Mouse (Mus musculus) stomach, embryonic 15.5 days (tissue): ENCODE data around the gene Enox1. TPM values are rescaled to one million over a fixed set of nuclear protein-coding genes. Genes with fewer than 3 reads are reported as not detected.
A peak's percentile ranks its signal among the peaks of the same experiment; 100 is the strongest.

Source experiments
- ATAC-seq: fragments of 200-750 bp; cut with Nextera tagmentation; 2 replicates; pipeline ENCODE4 v1.8.0; 2017; ENCODE audit warnings: low read depth, moderate number of reproducible peaks, moderate TSS enrichment; ENCODE audit not compliant: insufficient read depth, low FRiP score
- H3K27ac ChIP-seq: fragments of 300-500 bp; sonication (generic); 2 replicates; pipeline ENCODE4 v1.5.1; 2015; ENCODE audit warnings: mild to moderate bottlenecking, inconsistent platforms
- H3K27me3 ChIP-seq: fragments of 300-500 bp; sonication (generic); replicated peaks from 2 replicates; pipeline ENCODE4 v1.6.1; 2015; ENCODE audit warnings: inconsistent platforms
- H3K36me3 ChIP-seq: fragments of 300-500 bp; sonication (generic); 2 replicates; pipeline ENCODE4 v1.6.1; 2015; ENCODE audit warnings: inconsistent platforms
- H3K4me1 ChIP-seq: fragments of 300-500 bp; sonication (generic); 2 replicates; pipeline ENCODE4 v1.6.1; 2015; ENCODE audit warnings: inconsistent platforms
- H3K4me2 ChIP-seq: fragments of 300-500 bp; sonication (generic); 2 replicates; pipeline ENCODE4 v1.6.1; 2015; ENCODE audit warnings: mild to moderate bottlenecking, inconsistent platforms
- H3K4me3 ChIP-seq: fragments of 300-500 bp; sonication (generic); replicated peaks from 2 replicates; pipeline ENCODE4 v1.5.1; 2015; ENCODE audit warnings: inconsistent platforms
- H3K9ac ChIP-seq: fragments of 300-500 bp; sonication (generic); 2 replicates; pipeline ENCODE4 v1.6.1; 2015; ENCODE audit warnings: inconsistent platforms
- H3K9me3 ChIP-seq: fragments of 300-500 bp; sonication (generic); 2 replicates; pipeline ENCODE4 v1.6.1; 2016; ENCODE audit warnings: inconsistent platforms
- WGBS: fragments of 180-500 bp; shearing (Covaris S2); methylation state at CpG from one replicate; pipeline ENCODE4 v1.1.7; 2015; 5-methylcytosine and 5-hydroxymethylcytosine counted together
- polyA plus RNA-seq: library from polyadenylated mRNA; unstranded; fragments of >200 nt; fragmentation: Nextera tagmentation; extraction: Ambion mirVana; gene quantifications from 2 replicates; pipeline ENCODE4 v1.2.1, GENCODE M21; 2015

Gene Enox1
- polyA plus RNA-seq, 1 experiment from 2014 or later, result 6.2 TPM

DNA sequence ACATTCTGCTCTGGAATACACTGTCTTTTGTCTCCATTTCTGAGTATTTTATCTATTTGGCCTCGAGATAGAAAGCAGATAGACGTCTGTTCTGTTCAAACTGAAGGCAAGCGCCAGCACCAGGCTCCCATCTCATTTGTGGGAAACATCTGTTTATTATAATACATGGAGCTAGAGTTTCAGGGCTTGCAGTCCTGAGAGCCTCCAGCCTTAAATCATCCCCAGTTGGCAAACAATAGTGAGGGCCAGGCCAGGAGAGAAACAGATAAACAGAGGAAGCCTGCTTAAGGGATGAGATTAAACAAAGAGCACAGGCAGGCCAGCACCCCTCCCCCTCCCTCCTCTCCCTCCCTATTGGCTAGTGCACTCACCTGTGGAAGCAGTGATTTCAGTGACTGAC lies 417.9 kb downstream of the Enox1 start:
- no peaks in the 10 kb centered on the region for H3K4me1 ChIP-seq
- no peaks in the 10 kb centered on the region for H3K36me3 ChIP-seq
- 16% methylated on average over 3 of the region's 3 CpGs for WGBS
- peak; percentile 50; the same call in 1 of the 2 replicates for ATAC-seq
- no peak overlapping the region for H3K27ac ChIP-seq
- no peak overlapping the region for H3K4me3 ChIP-seq
- H3K9me3 ChIP-seq, result no peaks in the 10 kb centered on the region
- H3K27me3 ChIP-seq, result no peaks in the 10 kb centered on the region
- no peak overlapping the region for H3K9ac ChIP-seq
- H3K4me2 ChIP-seq, result no peak overlapping the region

DNA sequence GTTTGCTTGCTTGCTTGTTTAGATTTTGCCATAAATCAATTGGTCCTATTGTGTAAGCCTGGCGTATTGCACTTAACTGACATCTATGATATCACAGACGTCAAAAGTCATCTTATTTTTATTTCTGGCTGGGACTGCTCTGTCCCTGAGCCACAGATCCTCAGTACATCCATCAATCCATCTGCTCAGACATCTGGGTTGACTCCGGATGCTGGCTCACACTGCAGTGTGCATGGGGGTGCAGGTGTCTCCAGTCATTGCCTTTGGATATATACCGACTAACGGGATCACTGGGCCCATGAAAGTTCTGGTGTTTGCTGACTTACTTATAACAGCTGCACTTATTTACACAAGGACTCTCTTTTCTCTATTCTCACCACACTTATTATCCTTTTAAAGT lies 419.8 kb downstream of the Enox1 start:
- Histone ChIP-seq H3K36me3 (no peaks in the 10 kb centered on the region), H3K9ac (no peak overlapping the region), H3K4me2 (no peak overlapping the region), H3K27me3 (no peaks in the 10 kb centered on the region), H3K4me3 (no peak overlapping the region), H3K27ac (no peak overlapping the region), H3K9me3 (no peaks in the 10 kb centered on the region), H3K4me1 (peaks cover 6% of the 10 kb centered on the region; the same call in 1 of the 2 replicates)
- 61% methylated on average over 5 of the region's 5 CpGs for WGBS
- ATAC-seq, result no peak

GRCm38 (mm10) chr14:77577481-77578251 lies 421.1 kb downstream of the Enox1 start:
- Histone ChIP-seq H3K27ac (no peak overlapping the region), H3K4me2 (no peak overlapping the region), H3K27me3 (no peaks in the 10 kb centered on the region), H3K36me3 (no peaks in the 10 kb centered on the region), H3K4me3 (no peak overlapping the region), H3K9me3 (no peaks in the 10 kb centered on the region), H3K4me1 (peaks cover 6% of the 10 kb centered on the region; the same call in 1 of the 2 replicates), H3K9ac (no peak overlapping the region)
- 71% methylated on average over 18 of the region's 18 CpGs for WGBS
- ATAC-seq, result no peak

DNA sequence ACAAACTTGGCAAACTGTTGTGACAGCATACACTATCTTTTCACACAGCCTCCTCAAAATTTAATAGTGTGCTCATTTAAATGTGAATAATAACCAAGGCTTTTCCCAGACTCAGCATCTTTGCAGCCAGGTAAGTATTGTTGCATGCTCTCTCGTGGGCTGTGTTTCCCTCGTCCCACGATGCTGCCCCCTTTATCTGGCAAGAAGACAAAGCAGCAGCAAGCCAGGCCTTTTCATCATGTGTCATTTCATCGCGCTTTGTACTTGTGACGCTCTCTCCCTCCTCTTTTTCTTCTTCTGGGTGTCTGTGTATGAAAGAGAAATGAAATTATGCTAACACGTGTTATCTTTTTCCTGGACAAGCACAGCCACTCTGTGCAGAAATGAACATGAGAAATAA lies 421.8 kb downstream of the Enox1 start:
- Histone ChIP-seq H3K4me1 (peaks cover 6% of the 10 kb centered on the region; the same call in 1 of the 2 replicates), H3K36me3 (no peaks in the 10 kb centered on the region), H3K9ac (no peak overlapping the region), H3K4me3 (no peak overlapping the region), H3K9me3 (no peaks in the 10 kb centered on the region), H3K27me3 (no peaks in the 10 kb centered on the region), H3K4me2 (no peak overlapping the region), H3K27ac (no peak overlapping the region)
- 51% methylated on average over 7 of the region's 7 CpGs for WGBS
- ATAC-seq, result no peak

GRCm38 (mm10) chr14:77580106-77580936 lies 423.8 kb downstream of the Enox1 start:
- Histone ChIP-seq H3K36me3 (no peaks in the 10 kb centered on the region), H3K4me1 (peaks cover 6% of the 10 kb centered on the region; the same call in 1 of the 2 replicates), H3K4me2 (no peak overlapping the region), H3K9me3 (no peaks in the 10 kb centered on the region), H3K27me3 (no peaks in the 10 kb centered on the region), H3K9ac (no peak overlapping the region), H3K27ac (no peak overlapping the region), H3K4me3 (no peak overlapping the region)
- no peak for ATAC-seq
- 56% methylated on average over 14 of the region's 14 CpGs for WGBS

DNA sequence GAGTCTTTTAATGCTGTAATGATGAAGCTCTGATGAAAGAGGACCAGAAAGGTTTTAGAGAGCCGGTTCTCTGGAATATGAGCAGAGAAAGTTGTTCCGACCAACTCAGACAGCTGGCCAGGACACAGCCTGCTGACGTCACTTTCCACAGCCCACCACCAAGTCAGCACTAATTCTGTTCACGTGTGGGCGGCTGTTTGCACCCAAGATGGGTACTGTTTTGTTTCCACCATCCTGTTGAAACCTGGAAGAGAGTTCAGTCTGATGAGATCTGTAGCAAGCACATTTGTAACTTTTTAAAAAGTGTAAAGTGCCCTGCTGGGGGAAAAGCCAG lies 424.3 kb downstream of the Enox1 start:
- no peak overlapping the region for H3K4me2 ChIP-seq
- no peak overlapping the region for H3K4me3 ChIP-seq
- H3K9me3 ChIP-seq, result no peaks in the 10 kb centered on the region
- H3K4me1 ChIP-seq, result peaks cover 6% of the 10 kb centered on the region; the same call in 1 of the 2 replicates
- no peaks in the 10 kb centered on the region for H3K36me3 ChIP-seq
- no peak overlapping the region for H3K9ac ChIP-seq
- WGBS, result 34% methylated on average over 5 of the region's 5 CpGs
- ATAC-seq, result no peak
- H3K27me3 ChIP-seq, result no peaks in the 10 kb centered on the region
- H3K27ac ChIP-seq, result no peak overlapping the region

- Histone ChIP-seq H3K9me3 (no peaks in the 10 kb centered on the region), H3K27me3 (no peaks in the 10 kb centered on the region), H3K4me2 (no peak overlapping the region), H3K4me3 (no peak overlapping the region), H3K36me3 (no peaks in the 10 kb centered on the region), H3K9ac (no peak overlapping the region), H3K4me1 (peaks cover 6% of the 10 kb centered on the region; the same call in 1 of the 2 replicates), H3K27ac (no peak overlapping the region)
- 68% methylated on average over 6 of the region's 6 CpGs for WGBS
- ATAC-seq, result no peak
Measured at GRCm38 (mm10) chr14:77581616-77582015, 425.1 kb downstream of the Enox1 start.

GRCm38 (mm10) chr14:77584426-77584825 lies 427.9 kb downstream of the Enox1 start:
- no peak overlapping the region for H3K4me3 ChIP-seq
- WGBS, result 69% methylated on average over 5 of the region's 5 CpGs
- H3K27me3 ChIP-seq, result no peaks in the 10 kb centered on the region
- H3K4me1 ChIP-seq, result peaks cover 6% of the 10 kb centered on the region; the same call in 1 of the 2 replicates
- H3K9ac ChIP-seq, result no peak overlapping the region
- H3K36me3 ChIP-seq, result no peaks in the 10 kb centered on the region
- no peaks in the 10 kb centered on the region for H3K9me3 ChIP-seq
- no peak for ATAC-seq
- H3K4me2 ChIP-seq, result no peak overlapping the region
- no peak overlapping the region for H3K27ac ChIP-seq

DNA sequence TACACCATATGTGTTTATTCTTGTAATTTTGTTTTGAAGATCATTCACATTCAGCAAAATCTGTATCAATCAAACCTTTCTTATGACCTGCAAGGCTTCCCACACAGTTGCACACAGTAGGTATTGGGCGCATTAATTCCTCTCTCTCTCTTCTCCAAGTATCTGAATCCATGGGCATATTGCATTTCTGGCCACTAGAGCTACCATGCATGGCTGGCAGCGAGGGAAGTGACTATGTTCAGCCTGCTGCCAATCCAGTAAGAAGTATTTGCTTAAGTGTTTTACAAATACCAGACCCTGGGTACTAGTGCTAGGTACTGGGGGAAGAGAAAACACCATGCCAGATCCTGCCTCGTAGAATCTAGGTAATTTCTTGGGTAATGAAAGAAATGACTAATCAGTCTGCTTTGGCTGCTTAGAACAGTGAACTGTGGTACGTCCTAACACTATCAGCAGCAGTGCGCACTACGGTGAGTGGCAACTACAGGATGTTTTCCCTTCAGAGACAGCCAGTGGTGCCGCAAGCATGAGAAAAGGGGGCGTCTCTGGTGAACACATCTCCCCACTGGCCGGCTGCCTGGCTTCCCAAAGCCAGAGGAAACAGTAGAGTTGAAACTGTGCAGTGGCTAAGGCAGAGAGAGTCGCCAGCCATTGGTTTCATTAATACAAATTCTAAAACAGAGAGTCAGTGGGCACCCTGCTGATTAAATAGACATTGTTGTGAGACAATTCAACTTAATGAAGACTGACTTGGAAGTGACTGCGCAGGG lies 428.7 kb downstream of the Enox1 start:
- Histone ChIP-seq H3K27ac (no peak overlapping the region), H3K9me3 (no peaks in the 10 kb centered on the region), H3K36me3 (no peaks in the 10 kb centered on the region), H3K4me2 (no peak overlapping the region), H3K4me1 (peaks cover 6% of the 10 kb centered on the region; the same call in 1 of the 2 replicates), H3K27me3 (no peaks in the 10 kb centered on the region), H3K9ac (no peak overlapping the region), H3K4me3 (no peak overlapping the region)
- ATAC-seq, result no peak
- WGBS, result 77% methylated on average over 11 of the region's 11 CpGs

- Histone ChIP-seq H3K4me3 (no peak overlapping the region), H3K27ac (no peak overlapping the region), H3K9me3 (no peaks in the 10 kb centered on the region), H3K36me3 (no peaks in the 10 kb centered on the region), H3K4me1 (0 out of 2 replicates have a peak, but pooled peaks cover under 1% of the 10 kb centered on the region), H3K9ac (no peak overlapping the region), H3K4me2 (no peak overlapping the region), H3K27me3 (no peaks in the 10 kb centered on the region)
- 63% methylated on average over 5 of the region's 5 CpGs for WGBS
- ATAC-seq, result no peak
Measured at GRCm38 (mm10) chr14:77586033-77586432, 429.5 kb downstream of the Enox1 start.

GRCm38 (mm10) chr14:77587182-77587581 lies 430.6 kb downstream of the Enox1 start:
- Histone ChIP-seq H3K27ac (no peak overlapping the region), H3K4me1 (no peaks in the 10 kb centered on the region), H3K4me3 (no peak overlapping the region), H3K9me3 (no peaks in the 10 kb centered on the region), H3K9ac (no peak overlapping the region), H3K27me3 (no peaks in the 10 kb centered on the region), H3K36me3 (no peaks in the 10 kb centered on the region), H3K4me2 (no peak overlapping the region)
- WGBS, result 50% methylated on average over 5 of the region's 5 CpGs
- no peak for ATAC-seq
